Mouse (Mus musculus): ENCODE data around the gene Mgat4a. TPM values are rescaled to one million over a fixed set of nuclear protein-coding genes. Genes with fewer than 3 reads are reported as not detected.

The Mgat4a gene
- polyA plus RNA-seq (2012; rRNA removed) = 14.9 and 16.2 TPM in 2 replicates

DNA sequence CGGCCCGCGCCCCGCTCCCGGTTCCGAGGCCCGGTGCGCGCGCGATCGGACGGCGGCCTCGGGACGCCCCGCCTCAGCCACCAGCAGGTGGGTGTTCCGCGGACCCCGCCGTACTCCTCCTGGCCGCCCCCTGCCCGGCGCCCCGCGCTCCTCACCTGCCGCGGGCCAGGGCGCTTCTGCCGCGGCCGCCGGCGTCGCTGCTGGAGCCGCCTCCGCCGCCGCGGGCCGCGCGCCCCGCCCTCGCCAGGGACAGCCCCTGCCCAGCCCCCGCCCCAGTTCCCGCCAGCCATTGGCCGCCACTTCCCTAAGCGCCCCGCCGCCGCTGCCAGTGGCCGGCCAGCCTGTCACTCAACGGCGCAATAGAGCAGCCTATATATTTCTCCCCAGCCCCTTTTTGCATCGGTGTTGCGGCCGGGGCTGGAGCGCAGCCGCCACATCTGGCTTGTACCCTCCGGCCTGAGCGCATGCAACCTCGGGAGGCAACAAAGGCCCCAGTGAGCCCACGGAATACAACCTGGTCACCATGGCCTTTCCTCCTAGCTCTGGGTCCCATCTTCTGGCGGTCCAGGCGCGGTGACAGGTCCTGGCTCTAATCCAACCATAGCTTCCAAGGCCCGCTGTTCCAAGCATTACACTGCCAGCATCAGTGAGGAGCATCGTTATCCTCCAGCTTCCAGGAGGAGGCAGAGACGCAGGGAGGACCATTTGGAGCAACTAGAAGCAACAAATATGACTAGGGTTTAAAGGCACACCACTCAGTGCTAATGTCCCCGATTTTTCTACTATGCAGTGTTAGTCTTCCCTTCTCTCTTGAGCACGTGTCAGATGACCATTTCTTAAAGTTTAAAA is at the start of gene Mgat4a:
TSS of gene Mgat4a (minus strand) at position 207 of the 849 bp plus-strand sequence.
- peak; percentile 83 to 92 for DNase-seq (ENCODE audit: extremely low spot score in 1 of 2, low spot score in 1 of 2)

DNA sequence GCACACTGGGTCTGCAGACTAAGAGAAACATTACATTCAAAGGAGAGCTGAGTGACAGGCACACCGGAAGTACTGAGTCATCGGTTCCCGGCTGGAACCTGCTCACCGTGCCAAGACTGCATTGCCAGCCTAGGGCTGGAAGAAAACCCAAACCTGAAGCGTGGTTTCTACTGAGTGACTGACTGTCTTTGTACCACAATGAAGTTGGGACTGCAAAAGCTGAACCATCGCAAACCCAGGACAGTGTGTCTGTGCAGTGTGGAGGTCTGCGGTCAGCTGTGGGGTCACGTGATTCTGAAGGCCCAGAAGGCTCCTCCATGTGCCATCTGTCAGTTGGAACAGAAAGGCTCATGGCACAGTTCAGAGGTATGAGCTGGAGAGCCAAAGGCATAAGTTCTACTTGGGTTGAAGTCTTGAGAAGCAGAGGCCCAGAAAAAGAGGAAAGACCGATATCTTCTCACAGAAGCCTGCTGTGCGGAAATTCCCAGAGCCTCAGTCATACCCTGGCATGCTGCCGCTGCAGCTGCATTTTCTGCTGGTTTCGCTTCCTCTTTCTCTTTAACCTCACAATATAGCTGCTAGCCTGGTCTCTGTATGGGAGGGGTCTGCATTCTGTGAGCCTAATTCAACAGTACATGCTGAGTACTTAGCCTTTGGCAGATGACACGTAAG is 45.1 kb upstream of the Mgat4a start:
- DNase-seq (ENCODE audit: extremely low spot score in 1 of 2, low spot score in 1 of 2) = peak in 1 of 2 experiments; percentile 67

DNA sequence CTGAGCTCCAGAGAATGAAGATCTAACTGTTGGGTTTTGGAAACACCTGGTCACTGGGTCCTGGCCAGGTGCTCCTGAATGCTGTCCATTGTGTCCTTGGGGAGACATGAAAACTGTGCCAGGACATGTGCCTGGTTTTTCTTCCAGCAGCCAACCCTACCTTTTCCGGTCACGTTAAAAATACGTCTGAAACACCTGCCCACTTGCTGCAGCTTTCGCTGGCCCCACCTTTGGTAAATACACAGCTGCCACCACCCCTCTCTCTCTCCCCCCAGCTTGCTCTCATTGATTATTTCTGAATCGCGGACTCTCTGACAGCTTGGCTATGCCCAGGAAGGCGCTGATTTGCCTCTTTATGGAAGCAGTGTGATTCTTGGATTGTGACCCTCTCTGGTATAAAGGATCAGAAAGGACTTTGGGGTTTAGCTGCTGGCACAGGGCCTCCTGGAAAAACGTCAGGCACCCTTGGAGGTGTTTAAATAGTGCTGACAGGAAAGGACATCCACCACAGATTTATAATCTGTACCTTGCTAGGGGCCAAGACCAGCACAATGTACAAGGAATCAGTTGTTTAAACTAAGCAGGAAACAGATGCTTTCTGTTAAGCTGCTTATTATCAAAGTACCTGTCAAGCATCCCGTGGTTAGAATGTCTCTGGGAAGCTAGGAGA is 43.1 kb upstream of the Mgat4a start:
- DNase-seq (ENCODE audit: extremely low spot score in 1 of 2, low spot score in 1 of 2) = no peak

DNA sequence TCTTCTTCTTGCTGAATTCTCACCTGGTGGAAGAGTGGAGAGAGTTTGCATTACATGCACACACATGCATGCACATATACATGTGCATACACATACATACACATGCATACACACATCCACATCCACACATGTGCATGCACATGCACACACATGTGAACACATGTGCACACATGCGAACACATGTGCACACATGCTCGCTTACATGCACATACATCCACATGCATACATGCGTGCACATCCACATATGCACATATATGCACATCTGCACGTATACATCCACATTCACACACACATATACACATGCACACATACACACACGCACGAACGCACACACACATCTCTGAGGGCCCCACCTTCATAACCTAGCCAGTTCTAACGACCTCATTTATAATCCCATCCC is 42.4 kb upstream of the Mgat4a start:
- no peak for DNase-seq (ENCODE audit: extremely low spot score in 1 of 2, low spot score in 1 of 2)

DNA sequence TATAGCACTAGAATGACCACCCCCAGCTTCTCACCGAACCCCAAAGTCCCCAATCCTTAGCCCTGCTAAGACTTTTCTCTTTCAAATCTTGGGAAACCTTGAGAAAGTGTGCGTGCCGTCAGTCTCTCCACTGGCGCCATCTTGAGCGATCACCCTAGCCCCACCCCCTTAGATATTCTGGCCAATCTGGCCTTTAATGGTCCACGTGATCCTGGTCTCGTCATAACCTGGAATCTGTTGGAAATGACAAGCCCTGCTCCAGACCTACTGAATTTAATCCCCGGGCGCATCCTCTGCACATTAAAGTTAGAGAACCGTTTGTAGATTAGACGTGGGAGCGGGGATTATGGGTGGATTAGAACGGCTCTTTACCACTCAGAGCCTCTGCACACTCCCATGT is 38.9 kb upstream of the Mgat4a start:
- DNase-seq (ENCODE audit: extremely low spot score in 1 of 2, low spot score in 1 of 2) = no peak

DNA sequence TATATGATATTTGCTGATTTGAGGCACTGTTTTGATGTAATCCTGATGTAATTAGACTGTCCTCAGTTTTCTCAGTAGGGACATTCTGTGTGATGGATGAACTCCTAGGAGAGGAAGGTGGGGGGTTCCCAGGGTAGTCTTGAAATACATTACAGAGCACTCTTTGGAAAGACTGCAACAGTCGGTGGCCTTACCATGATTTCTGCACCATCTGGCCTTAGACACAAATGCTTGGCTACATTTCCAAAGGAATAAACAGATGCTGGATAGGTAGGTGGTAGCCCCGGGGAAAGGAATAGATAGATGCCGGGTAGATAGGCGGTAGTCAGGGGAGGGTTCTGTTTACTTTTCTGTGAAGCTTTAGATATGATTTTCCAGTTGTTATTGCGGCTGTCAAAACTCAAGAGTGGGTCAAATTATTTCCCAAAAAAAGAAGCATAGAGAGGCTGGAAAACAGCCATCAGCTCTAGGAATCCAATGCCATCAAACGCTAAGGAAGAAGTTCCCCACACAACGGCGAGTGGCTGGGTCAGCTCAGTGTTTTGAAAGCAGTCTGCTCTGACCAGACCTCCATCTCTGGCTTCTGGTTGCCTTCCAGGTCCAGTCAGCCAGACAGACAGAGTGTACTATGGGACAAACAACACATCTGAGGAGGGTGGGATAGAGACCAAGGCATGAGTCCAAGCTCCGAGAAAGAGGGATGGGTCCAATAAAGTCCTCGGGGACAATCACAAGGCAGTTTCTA is 31.9 kb upstream of the Mgat4a start:
- no peak for DNase-seq (ENCODE audit: extremely low spot score in 1 of 2, low spot score in 1 of 2)

DNA sequence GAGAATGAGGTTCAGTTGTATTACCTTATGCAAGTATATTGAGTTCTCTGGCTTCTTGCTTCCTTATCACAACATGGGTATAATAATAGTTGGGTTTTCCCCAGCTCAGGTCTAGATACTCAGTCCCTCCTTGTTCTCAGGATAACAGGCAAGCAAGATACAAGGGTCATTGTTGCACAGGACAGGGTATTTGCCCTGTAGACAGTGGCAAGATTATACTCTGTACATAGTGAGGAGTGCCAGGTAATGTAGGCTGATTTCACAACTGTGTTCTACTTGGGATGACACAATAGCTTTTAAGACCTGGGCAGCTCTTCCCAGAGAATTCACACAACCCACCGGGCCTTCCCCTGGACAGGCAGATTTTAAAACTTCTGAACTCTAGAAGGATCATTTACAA is 27.6 kb upstream of the Mgat4a start:
- no peak for DNase-seq (ENCODE audit: extremely low spot score in 1 of 2, low spot score in 1 of 2)

DNA sequence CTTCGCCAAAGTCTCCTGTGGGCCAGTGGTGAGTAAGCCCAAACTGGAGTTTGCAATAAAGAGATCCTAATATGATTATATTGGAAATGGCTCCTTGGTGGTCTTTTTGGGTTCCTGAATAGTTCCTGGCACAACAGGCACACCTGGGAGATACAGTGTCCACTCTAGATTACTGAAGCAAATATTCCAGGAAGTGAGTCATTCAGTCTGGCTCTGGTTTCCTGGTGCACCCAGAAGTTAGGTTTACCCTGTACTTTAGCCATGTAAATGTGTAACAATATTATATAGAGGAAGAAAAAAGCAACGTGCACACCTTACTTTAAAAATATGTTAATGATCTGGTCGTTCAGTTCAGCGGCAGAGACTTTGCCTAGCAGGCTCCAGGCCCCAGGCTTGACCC is 25.9 kb upstream of the Mgat4a start:
- no peak for DNase-seq (ENCODE audit: extremely low spot score in 1 of 2, low spot score in 1 of 2)

DNA sequence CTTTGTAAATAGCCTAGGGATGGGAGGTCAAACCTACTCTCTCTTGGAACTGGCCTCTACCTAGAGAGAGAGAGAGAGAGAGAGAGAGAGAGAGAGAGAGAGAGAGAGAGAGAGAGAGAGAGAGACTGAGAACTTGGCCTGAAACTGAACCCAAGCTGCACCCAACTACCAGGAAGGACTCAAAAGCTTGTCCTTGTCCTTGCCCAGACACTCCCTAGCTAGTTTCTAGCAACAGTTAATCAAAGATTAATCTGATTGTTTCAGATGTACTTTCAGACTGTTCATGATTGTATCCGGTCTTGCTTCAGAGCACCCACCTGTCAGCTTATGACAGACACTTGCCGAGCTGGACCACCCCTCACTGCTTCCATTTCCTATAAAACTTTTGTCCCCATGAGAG is 25.5 kb upstream of the Mgat4a start:
- DNase-seq (ENCODE audit: extremely low spot score in 1 of 2, low spot score in 1 of 2) = no peak

DNA sequence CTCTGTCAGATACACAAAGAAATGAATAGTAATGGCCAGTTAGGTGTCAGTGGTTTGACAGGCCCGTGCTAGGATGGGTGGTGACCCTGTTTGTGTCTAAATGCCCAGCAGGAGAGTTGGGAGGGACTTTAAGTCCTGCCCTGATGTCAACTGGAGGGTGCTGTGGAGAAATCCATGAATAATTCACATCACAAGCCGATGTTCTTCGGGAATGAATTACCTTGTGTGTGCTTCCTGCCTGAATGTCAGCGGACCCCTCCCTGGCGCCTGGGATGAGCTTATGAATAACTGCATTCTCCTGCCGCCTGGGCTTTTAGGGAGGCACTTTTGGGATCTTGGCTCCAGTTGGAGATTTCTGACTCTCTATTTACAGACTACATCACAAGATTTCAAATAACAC is 24.6 kb upstream of the Mgat4a start:
- no peak for DNase-seq (ENCODE audit: extremely low spot score in 1 of 2, low spot score in 1 of 2)

DNA sequence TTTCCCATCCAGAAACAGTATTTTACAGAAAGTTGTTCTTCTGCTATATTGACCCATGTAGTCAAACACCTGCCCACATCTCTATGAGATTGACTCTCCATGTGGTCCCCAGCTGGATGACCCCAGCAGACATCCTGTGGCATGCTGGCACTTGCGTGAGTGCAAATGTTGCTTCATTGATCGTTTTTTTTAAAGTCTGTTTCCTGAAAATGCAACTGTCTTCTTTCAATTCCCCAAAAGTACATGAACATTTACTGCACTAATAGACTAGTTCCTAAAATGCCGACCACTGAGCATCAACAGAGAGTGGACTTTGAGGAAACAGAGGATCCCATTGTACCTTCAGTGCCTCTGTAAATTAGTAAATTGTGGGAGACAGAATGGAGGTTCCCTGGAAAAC is 21.1 kb upstream of the Mgat4a start:
- no peak for DNase-seq (ENCODE audit: extremely low spot score in 1 of 2, low spot score in 1 of 2)

DNA sequence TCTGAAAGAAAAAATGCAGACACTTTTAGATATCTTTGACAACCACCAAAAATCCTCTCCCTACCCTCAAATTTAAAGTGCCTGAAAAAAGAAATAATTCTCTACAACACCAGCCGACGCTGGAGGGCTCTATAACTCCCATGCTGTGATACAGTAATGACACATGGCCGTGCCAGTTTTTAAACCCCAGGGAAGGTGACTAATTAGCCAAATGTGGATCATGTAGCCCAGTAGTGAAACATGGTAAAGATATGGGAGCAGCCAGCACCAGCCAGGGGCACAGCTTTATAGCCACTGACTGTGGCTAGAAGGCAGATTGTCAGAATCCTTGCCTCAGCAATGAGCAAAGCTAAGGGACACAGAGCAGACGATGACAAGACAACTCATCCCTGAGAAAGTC is 19.5 kb upstream of the Mgat4a start:
- DNase-seq (ENCODE audit: extremely low spot score in 1 of 2, low spot score in 1 of 2) = peak in 1 of 2 experiments; percentile 16

DNA sequence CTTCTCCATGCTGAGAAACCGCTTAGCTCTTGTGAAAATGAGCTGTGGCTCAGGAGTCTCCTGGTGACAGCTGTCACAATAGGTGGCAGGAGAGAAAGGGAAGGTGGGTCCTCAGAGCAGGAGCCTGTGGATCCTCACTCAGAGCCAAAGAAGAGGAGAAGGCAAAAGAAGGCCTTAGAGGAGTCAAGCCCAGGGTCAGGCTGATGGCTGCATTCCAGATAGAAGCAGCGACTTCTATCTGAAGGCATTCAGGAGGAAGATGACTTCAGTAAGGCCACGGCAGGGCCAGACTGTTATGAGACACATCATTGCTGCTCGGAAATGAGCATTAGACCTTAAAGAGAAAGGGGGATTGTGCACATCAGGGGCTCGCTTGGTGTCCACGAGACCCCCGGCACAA is 11.2 kb upstream of the Mgat4a start:
- no peak for DNase-seq (ENCODE audit: extremely low spot score in 1 of 2, low spot score in 1 of 2)

DNA sequence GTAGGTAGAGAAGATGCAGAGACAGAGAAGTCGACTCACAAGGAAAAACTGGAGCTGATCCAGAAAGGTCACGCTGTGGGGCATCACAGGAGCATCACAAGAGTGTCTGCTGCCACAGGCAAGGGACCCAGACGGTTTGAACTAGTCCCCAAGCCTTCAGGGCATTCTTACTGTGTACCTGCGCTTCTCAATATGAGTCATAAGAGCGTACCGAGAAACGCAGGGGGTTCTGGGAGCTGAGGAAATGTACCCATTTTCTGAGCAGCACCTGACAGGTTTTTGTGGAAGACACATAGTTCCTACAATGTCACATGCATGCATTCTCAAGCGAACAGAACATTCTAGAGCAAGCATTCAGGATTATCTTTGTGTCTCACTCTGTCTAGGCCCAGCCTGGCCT is 8.7 kb upstream of the Mgat4a start:
- DNase-seq (ENCODE audit: extremely low spot score in 1 of 2, low spot score in 1 of 2) = no peak

DNA sequence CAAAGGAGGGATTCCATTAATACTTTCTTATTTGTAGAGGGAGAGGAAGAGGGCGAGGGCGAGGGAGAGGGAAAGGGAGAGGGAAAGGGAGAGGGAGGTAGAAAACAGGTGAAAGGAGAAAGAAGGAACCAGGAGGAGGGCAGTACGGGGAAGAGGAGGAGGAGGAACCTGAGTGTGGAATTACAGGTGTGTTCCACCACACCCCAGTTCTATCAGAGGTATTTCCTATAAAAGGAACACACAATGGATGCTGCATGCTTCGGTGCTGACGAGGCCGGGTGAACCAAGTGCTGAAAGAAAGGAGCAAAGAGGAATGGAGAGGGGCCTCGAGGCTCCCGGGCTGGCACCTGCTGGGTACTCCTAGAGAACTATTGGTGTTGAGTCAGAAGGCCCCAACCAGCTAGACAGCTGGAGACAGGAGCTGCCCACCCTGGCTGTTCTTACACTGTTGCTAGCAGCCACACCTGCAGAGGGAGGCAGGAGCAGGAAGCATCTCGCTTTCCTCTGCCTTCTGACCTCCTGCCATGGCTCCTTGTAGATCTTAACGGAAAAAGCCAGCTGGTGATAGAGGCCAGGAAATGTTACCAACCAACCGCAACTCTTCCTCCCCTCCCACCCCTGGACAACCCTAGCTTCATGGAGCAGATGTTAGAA is 5.7 kb upstream of the Mgat4a start:
- DNase-seq (ENCODE audit: extremely low spot score in 1 of 2, low spot score in 1 of 2) = no peak

DNA sequence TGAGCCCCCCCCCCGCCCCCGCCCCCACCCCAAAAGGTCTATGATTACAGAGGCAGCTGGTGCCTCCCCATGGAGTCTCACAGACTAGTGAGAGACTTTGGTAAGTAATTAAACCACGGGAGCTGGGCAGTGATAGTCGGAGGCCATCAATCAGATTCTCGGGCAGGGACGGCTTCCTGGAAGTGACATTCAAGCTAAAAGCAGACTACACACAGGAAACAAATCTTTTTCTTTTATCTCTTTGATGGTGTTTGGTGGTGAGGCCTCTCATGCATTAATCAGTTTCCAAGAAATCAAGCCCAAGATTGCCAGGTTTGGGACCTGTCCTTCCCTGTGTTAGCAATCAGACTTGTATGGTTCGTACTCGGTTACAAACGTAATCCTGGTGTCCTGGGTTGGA is 3.4 kb upstream of the Mgat4a start:
- DNase-seq (ENCODE audit: extremely low spot score in 1 of 2, low spot score in 1 of 2) = no peak

DNA sequence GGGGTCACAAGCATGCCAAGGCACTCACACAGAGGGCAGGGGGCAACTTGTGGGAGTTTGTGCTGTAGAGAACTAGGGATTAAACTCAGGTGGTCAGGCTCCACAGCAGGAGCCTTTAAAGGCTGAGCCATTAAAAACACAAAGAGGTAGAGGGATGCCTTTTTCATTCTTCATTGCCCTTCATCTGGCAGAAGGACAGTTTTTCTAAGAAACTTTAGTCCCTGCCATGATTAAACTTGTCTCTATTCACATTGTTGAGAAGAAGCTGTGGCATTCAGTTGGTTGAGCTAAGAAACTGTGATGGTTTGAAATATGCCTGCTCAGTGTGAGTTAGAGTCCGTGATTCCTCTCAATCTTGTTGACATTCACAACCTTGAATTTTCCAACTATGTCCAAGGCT is 2.2 kb upstream of the Mgat4a start:
- DNase-seq (ENCODE audit: extremely low spot score in 1 of 2, low spot score in 1 of 2) = no peak

DNA sequence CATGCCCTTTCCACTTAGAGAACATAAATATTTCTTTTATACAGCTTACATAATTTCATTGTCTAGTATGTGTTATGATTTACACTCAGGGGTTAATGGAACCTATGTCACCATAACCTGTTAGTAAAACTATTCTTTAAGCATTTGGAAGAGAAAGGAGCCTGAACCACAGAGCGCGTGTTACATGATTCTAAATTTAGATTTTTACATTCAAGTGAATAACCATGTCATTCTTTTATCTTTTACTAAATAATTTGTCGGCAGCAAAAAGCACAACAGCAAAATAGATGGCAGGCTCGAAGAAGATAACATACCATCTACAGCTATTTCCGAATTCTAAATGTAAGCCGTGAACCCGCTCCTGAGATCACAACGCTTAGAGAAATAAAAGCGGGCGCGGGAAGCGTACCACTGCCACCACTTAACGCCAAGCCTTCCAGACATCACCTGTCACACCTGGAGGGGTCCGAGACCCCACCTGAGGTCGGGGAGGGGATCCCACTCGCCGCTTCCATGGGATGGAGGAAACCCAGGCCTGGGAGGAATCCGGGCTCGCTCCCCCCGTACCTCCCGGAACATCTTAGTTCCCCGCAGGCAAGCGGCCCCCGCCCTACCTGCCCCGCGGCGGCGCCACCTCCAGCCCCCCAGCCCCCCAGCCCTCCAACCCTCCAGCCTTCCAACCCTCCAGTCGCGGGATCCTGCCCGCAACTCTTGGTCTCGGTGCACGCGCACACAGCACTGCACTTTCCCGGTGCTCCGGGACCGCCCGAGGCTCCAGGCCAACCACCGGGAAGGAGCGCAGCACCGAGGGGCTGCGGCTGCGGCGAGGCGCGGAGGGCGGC is 627 bp downstream of the Mgat4a start:
- DNase-seq (ENCODE audit: extremely low spot score in 1 of 2, low spot score in 1 of 2) = no peak

DNA sequence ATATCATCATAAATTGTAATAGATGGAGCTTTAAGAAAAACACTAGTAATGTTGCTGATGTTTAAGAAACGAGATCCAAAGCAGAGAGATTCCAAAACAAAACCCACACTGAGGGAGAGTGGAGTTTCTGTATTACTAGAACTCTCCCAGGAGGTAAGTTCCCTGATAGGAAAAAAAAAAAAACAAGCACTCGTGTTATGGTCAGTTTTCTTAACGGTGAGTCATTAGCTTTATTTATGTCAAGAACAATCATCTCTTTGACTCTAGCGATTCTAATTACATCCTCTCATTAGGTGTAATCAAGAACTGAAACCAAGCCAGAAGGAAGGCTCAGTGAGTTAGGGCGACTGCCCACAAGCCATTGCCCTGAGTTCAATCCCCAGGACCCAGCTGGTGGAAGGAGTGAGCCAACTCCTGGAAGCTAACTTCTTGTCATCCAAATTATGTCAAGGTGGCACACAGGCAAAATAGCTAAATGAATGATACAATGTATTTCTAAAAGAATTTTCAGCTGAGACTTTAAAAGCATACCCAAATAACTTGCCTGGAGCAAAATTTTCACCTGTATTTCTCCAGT is 6.2 kb downstream of the Mgat4a start:
- no peak for DNase-seq (ENCODE audit: extremely low spot score in 1 of 2, low spot score in 1 of 2)

All from frontal cortex, adult 2 months (tissue).